Mouse (Mus musculus): ENCODE data around the gene Acacb.

Gene Acacb

DNA sequence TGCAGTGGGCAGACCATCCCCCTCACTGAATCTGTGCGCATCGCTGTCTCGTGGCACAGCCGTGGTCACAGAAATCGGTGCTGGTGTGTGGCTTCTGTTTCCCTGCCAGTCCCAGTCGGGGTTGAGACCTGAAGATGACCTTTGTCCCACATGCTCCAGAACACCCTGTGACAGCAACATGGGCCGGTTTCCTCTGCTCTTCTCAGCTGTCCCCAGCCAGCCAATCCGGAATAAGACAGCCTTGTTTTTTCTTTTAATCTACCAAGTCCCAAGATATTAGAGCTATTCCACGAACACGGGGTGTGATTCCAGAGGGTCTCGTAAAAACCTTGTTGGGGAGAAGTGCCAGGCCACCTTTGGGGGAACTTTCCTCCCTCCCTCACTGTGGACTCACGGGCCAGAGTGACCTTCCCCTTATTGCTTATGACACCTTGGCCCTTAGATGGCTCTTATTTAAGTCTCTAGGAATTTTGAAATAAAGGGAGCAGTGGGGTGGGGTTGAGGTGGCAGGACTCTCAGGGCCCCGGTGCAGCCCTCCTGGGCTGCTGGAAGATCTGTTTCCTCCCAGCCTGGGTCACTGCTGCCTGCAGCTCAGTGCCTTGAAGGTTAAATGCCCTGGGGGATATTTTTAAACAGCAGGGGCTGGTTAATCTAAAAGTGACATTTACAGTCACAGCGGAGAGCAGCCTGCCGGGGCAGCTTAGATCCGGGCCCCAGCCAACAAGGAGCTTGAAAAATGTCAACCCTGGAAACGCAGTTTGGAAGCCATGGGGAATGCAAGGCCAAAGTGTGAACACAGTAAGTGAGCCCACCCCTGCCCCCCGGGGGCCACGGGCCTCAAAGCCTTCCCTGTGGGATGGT is at the start of gene Acacb:
TSS of gene Acacb (plus strand) at position 508 of the 861 bp plus-strand sequence.
- DNase-seq (ENCODE audit: low spot score in 2 of 2), result no peak

DNA sequence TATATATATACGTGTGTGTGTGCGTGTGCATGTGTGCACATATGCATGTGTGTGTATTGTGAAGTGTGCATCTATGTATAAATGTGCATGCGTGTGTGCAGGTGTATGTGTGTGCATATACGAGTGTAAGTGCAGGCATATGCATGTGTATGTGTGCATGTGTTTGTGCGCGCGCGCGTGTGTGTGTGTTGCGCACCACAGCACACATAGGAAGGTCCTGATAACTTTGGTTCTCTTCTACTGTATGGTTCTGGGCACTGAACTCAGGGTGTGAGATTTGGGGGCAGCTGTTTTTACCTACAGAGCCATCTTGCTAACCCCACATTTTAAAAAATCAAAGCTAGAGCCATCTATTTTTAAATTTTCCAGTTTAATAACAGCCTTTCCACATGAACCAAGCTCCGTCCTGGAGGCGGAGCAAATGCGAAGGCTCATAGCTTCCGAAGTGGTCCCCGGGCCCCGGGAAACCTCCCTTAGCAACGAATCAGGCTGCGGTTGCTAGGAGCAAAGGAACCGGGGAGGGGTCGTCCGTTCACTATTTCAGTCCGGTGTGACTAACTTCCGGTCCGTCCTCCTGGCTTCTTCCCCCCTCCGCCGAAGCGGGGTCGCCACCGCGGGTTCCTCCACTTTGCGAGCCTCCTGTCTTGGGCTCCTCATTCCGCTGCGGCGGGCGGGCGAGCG is 46.5 kb upstream of the Acacb start:
- DNase-seq (ENCODE audit: low spot score in 2 of 2), result peak; percentile 92

DNA sequence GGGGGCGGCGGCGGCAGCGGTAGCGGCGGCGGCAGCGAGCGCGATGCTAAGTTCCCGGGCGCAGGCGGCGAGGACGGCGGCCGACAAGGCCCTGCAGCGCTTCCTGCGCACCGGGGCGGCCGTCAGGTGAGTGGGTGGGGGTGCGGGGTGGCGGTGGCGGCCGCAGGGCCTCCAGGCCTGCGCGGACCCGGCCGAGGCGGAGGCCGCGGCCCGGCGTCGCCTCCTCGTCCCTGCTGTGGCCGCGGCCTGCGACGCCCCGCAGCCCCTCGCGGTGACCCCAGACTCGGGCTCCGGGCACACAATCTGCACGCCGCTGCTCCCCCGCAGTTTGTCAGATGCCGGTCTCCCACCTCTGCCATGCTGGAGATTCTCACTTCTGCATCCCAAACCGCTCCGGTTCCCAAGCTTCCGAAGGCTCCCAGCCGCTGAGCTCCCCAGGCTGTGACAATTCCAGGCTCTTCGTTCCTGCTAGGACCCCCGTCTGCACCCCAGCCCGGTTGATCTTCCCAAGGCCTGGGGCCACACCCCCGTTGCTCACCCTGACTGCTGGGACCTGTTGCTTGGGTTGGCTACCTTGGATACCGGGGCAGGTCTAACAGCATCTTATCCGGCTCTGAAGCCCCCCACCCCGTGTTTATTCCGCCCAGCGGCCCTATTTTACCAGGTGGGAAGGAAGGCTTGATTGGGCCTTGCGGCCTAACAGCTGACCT is 45.8 kb upstream of the Acacb start:
- peak in 1 of 2 experiments; percentile 28 for DNase-seq (ENCODE audit: low spot score in 2 of 2)

DNA sequence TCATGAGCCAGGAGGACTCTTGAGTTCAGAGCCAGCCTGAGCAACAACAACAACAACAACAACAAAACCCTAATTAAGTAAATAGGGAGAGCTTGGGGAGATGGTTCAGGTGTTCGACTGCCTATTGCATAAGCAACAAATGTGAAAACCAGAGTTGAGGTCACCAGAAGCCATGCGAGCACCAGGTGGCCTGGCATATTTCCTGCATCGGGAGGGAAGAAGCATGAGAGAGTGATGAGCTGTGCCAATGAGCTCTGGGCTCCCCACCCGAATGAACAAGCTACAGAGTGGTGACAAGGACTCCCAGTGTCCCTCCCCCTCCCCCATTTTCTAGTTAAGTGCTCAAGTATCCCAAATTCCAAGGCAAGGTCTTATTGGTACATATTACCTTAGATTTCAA is 44.5 kb upstream of the Acacb start:
- DNase-seq (ENCODE audit: low spot score in 2 of 2), result no peak

DNA sequence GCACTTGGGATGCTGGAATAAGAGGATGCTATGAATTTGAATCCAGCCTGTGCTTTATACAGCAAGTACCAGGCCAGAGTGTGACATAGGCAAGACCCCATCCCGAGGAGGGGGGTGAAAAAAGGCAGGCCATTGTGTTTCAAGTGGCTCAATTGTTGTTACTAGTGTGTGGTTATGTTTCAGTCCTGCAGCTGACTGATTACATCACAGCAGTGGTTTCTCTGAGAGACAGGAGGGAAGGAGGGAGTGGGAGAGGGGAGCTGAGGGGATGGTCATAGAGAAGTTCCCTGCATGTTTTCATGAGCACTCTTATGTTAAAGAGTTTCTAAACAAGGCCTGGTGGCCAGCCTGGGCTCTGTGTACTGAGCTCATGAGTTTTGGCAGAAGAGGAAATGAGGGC is 43.5 kb upstream of the Acacb start:
- DNase-seq (ENCODE audit: low spot score in 2 of 2), result no peak

DNA sequence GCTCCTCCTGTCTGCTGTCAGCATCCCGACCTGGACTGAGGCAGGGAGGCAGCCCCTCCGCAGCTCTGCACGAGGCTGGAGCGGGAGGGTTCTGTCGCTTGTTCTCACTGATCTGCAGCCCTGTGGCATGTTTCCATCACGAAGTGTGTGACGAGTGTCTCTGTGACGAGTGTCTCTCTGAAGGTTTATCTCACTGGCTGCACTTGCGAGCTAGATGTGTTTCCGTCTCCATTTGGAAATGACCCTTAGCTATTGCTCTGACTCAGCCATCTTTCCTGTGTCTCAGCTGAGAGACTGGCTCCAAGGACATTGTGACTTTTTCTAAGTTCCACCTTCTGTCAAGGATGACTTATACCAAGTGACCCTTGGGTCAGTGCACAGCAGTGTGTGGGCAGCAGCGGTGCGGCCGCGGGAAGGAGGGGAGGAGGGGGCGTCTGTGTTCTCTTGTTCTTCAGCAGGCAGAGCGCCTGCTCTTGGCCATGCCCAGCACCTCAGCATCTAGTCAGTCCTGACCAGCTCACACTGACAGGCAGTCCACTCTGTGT is 39.9 kb upstream of the Acacb start:
- DNase-seq (ENCODE audit: low spot score in 2 of 2), result no peak

DNA sequence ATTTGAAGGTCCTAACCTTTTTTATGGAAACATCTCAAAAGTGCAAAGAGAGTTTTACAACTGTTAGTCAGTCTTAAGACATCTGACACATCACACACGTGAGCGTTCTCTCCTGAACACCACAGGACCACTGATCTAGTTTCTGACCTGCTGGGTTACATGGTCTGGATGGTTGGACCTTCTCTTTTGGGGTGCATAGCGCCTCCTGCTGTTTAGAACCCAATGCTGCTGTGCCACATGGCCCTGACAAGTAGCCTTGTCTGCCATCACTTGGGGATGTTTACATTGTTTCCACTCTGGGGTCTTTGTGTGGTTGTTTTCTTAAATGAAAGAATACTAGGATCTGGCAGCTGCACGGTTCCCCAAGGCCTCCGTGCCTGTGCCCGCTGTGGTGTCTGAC is 33.0 kb upstream of the Acacb start:
- no peak for DNase-seq (ENCODE audit: low spot score in 2 of 2)

DNA sequence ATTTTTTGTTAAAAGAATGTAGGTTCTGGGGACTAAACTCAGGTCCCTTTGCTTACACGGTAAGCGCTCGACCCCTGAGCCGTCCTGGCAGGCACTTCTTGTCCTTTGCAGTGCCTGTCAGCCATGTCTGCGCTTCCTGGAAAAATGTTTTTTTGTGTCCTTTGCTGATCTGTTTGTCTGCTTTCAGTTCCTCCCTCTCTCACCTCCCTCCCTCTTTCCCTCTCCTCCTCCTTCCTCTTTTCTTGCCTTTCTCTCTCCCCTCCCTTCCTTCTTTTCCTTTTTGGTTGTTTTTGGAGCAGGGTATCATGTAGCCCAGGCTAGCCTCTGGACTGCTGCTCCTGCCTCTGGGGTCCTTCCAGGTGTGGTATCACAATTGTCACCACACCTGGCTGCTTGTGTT is 31.3 kb upstream of the Acacb start:
- no peak for DNase-seq (ENCODE audit: low spot score in 2 of 2)

DNA sequence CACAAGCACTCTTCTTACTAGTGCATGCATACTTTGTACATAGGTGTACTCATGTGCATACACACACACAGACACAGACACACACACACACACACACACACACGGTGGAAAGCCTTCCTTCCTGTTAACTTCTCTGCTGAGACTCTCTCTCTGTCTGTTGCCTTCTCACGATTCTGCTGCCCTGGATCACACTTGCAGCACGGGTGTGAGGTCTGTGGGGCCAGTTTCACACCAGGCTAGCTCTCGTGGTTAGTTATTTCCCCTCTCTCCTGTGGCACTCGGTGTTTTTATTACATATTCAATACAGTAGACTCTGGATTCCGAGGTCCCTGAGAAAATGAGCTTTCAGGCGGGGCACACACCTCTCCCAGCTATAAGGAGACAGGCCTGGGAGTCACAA is 29.7 kb upstream of the Acacb start:
- no peak for DNase-seq (ENCODE audit: low spot score in 2 of 2)

DNA sequence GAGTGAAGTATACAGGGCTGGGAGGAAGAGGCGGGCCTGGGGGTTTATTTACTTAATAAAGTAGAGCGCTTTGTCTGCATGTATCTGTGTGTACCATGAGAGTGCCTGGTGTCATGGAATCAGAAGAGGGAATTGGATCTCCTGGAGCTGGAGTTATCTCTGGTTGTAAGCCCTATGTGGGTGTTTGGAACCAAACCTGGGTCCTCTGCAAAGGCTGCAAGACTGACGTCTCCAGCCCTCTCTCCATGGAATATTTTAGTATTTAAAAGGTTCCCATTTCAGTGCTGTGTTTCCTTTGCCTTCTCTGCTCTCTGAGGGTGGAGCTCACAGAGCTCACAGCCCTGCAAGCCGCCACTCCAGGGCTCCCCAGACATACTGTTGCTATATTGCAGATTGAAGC is 26.5 kb upstream of the Acacb start:
- DNase-seq (ENCODE audit: low spot score in 2 of 2), result no peak

DNA sequence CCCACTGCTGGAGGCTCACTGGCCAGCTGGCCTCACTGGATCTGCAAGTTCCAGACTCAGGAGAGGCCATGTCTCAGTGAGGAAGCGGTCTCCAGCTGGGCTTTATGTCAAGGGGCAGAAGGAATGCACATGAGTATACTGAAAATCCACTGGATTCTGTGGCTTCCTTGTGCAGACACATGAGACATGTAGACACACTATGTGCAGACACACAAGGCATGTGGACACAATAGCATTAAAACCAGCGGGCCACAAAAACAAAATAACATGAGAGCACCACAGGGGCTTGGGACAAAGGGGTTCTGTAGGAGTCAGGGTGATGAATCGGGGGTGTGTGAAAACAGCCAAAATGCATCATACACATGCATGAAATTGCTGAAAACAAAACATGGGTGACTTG is 20.3 kb upstream of the Acacb start:
- no peak for DNase-seq (ENCODE audit: low spot score in 2 of 2)

DNA sequence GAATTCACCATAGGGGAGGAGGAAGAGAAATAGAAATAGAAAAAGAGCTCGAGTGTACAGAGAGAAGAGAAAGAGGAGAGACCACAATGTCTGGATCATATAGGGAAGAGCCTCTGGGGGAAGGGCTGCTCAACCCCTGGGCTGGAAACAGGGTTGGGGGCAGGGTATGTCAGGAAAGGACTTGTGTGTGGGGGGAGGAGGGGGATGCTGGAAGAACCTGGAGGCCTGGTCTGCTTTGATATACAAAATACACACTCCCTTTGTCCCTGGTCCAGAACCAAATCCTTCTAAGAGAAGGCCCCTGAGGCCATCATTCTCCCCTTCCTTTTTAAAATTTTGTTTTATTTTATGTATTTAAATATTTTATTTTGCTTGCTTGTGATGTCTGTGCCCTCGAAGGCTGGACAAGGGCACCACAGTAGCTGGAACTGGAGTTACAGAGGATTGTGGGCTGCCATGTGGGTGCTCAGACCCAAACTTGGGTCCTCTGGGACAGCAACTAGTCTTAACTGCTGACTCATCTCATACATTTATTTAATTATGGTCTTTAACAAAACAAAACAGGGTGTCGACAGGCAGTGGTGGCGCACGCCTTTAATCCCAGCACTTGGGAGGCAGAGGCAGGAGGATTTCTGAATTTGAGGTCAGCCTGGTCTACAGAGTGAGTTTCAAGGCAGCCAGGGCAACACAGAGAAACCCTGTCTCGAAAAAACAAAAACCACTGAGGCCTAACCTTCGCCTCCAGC is 19.7 kb upstream of the Acacb start:
- no peak for DNase-seq (ENCODE audit: low spot score in 2 of 2)

DNA sequence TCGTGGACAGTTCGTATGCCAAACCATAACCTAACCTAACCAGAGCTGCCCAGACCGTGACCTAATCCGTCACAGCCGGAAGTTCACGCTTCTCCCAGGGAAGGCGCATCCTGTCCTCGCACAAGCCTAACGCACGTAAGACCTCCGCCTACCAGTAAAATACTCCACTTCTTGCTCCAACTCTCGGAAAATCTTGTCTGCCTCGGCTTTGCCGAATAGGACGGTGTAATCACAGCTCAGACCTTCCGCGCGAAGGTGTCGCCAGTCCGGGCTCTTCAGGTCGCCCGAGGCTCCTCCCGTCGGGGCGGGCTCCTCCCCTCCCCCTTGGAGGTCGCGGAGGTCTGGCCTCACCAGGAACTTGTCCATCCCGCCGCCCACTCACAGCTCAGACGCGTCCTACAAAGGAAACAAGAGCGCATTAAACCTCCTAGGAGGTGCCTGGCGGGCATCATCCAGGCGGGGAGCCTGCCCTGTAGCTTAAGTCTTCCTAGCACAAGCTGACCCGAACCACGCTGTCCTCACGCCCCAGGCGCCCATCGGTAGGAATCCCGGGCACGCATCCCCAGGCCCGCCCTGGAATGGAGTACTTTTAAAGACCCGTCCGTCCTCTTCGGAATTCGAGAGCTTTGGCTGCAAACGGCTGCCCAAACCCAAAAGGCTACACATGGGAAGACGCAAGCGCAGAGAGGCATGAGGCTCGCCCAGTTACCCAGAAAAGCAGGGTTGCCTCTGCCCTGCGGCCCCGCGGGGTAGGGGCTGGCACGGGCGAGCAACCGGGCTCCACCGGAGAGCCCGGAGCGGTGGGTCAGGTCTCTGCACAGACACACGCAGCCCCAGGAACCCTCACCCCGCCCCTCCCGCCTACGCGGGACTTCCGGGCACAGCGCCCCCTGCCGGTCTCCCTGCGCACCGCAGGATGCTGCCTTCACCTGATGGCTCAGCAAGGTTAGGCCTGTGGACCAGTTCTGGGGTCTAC is 18.7 kb upstream of the Acacb start, which contains the start of gene Alkbh2:
TSS of gene Alkbh2 (minus strand) at position 845 of the 976 bp plus-strand sequence.
- DNase-seq (ENCODE audit: low spot score in 2 of 2), result peak; percentile 39 to 71

DNA sequence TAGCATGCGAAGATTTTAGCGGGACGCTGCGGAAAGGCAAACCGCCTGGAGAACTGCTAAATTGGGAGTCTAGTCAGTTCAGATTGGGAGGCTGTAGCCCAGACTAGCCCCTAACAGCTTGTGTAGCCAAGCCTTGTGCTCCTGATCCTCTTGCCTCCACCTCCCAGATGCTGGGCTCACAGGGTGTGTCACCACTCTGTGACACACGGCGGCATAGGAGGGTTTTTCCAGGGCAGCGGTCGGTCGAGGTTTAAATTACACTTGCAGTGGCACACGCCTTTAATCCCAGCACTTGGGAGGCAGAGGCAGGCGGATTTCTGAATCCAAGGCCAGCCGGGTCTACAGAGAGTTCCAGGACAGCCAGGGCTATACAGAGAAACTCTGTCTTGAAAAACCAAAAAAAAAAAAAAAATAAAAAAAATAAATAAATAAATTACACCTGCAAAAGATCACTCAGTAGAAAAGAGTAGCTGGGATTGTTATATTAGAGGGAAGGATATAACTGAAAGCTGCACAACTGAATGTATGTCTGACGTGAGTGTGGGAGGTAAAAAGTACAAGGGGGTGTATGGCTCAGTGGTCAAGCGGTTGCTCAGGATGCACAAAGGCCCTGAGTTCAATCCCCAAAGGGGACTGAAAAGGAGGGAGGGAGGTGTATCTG is 16.7 kb upstream of the Acacb start:
- DNase-seq (ENCODE audit: low spot score in 2 of 2), result no peak

DNA sequence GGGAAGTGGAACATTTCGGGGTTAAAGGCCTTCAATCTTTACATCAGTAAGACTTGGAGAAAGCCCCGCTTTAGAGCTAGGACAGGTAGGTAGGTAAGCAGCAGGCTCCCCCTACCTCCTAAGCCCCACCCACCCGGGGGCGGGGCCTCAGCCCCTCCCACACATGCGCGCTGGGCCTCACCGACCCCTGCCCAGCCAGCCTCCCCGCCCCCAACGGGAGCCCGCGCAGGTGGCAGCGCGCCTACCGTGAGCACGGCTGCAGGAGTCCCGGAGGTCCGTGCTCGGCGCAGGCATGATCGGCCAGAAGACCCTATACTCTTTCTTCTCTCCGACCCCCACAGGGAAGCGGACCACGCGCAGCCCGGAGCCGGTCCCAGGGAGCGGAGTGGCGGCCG is 16.1 kb upstream of the Acacb start, which contains the start of gene Ung:
TSS of gene Ung (plus strand) at position 176 of the 395 bp plus-strand sequence.
- DNase-seq (ENCODE audit: low spot score in 2 of 2), result peak; percentile 49 to 54

DNA sequence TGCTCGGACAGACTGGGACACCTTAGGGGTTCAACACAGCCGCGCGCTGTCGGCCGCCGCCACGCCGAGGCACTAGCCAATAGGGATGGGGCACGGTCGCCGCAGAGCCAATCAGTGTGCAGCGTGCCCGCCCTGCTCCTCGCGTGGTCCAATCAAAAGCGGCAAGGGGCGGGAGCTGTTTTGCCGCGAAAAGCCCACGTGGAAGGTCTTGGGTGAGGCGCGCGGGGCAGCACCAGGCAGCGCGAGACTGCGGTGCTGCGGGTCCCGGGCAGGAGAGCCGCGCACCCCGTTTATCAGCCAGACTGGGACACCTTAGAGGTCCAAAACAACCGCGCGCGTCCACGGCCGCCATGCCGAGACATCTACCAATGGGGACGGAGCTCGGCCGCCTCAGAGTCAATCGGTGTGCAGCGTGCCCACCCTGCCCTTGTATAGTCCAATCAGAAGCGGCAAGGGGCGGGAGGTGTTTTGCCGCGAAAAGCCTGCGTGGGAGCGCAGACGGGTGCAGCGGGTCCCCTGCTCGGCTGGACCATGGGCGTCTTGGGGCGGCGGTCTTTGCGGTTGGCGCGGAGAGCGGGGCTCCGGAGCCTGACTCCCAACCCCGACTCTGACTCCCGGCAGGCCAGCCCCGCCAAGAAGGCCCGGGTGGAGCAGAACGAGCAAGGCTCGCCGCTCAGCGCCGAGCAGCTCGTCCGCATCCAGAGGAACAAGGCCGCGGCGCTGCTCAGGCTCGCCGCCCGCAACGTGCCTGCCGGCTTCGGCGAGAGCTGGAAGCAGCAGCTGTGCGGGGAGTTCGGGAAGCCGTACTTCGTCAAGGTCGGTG is 15.4 kb upstream of the Acacb start:
- DNase-seq (ENCODE audit: low spot score in 2 of 2), result peak; percentile 85 to 91

DNA sequence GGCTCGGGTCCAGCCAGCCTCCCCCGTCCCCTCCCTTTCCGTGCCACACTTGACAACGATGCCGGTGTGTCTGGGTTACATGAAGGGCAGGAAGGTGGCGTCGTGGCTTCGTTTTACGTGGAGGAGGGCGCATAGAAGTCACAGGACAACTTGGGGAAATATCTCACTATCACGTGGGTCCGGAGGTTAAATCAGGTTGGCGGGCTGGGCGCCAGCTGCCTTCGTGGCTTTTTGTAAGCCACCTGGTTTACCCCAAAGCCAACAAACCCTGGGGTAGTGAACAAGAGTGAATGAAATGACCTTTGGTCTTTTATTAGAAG is 14.9 kb upstream of the Acacb start:
- no peak for DNase-seq (ENCODE audit: low spot score in 2 of 2)

DNA sequence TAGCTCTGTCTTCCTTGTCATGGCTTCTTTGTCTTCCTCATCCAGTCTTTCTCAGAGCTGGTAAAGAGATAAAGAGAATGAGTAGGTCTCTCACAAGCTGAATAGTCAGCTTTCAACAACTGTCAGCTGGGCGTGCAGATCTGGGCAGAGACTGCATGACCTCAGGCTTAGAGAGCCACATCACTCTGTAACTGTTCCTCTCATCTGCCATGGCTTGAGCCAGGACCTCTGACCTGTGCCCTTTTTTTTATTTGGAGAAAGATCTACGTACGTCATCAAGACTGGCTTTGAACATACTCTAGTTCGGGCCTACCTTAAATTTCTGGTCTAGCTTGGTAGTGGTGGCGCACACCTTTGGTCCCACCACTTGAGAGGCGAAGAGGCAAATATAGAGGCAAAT is 13.5 kb upstream of the Acacb start:
- no peak for DNase-seq (ENCODE audit: low spot score in 2 of 2)

DNA sequence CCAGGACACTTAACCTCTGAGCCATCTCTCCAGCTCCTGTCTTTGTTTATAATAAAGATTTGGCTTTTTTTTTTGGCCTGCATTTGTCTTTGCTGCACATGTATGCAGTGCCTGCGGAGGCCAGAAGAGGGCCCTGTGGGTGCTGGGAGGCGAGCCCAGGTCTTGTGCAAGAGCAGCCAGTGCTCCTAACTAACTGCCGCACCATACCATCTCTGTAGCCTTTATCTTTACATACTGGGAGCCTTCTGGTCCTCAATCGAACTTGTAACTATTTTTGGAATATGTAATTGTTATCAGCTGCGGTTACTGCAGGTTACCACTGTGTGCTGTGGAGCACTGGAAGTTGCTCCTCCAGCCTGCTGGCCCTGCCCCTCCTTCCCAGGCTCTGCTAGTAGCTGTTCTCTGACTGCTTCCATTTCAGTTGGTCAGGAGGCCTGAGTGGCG is 12.2 kb upstream of the Acacb start:
- peak in 1 of 2 experiments; percentile 51 for DNase-seq (ENCODE audit: low spot score in 2 of 2)

All from frontal cortex, postnatal 10 days (tissue).